Mouse (Mus musculus) granulocyte monocyte progenitor cell, adult 5-6 weeks (primary cell): Measurements from ENCODE around the gene Ethe1. TPM values are rescaled to one million over a fixed set of nuclear protein-coding genes. Genes with fewer than 3 reads are reported as not detected.

Source experiments
- ATAC-seq: replicated peaks from 2 replicates; pipeline ENCODE4 v1.8.0; 2016; ENCODE audit warnings: mild to moderate bottlenecking, moderate TSS enrichment, inconsistent platforms; ENCODE audit not compliant: poor library complexity, severe bottlenecking
- total RNA-seq, 2 experiments: library from RNA; stranded (forward) in 1 of 2; stranded (reverse) in 1 of 2; fragments of 200-712, 200-1000 nt in 1 of 2; fragments of >200 nt in 1 of 2; fragmentation: Nextera tagmentation in 1 of 2; gene quantifications; 2 replicates each; pipeline ENCODE4 v1.2.3; 2014 to 2017

Ethe1 gene
- total RNA-seq (2014; fragmentation: Nextera tagmentation), result 50.4 and 71.3 TPM in 2 replicates
- 23.4 and 28.3 TPM in 2 replicates for total RNA-seq (2017)

DNA sequence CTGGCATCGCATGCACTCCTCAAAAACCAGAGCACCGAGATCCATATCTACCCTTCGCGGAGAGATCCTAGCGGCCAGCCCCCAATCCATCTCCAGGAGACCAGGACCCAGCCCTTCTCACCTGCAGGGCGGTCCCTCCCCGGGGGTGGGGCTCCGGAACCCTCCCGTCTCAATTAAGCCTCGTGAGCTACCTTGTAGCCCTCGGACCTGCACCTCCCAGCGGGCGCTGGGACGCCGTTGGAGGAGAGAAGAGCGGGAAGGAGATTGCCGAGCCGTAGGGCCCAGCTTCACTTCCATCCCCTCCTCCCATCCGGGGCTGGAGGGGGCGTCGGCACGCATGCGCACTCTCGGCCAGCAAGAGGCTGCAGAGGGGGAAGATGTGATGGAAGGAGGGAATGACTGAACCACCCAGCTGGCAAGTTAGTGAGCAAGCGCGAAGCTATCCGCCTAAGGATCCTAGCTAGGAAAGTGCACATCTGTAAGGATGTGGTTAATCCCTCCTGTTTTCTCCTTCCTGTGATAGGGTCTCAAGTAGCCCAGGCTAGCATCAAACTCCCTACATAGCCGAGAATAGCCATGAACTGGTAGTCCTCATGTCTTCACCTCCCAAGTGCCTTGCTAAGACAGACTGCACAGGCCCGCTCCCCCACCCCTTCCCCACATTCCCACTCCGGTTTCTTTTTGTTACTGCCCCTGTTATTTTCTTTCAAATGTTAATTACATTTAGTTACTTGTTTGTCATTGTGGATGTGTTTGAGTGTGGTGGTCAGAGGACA, at the start of gene Ethe1, which contains the start of gene Zfp575:
TSS of gene Ethe1 (plus strand) at position 214 of the 776 bp plus-strand sequence.
TSS of gene Zfp575 (minus strand) at position 312 of the 776 bp plus-strand sequence.
- peak; percentile 61 for ATAC-seq

GRCm38 (mm10) chr7:24537591-24537990, 49.8 kb upstream of the Ethe1 start:
- ATAC-seq, result no peak

DNA sequence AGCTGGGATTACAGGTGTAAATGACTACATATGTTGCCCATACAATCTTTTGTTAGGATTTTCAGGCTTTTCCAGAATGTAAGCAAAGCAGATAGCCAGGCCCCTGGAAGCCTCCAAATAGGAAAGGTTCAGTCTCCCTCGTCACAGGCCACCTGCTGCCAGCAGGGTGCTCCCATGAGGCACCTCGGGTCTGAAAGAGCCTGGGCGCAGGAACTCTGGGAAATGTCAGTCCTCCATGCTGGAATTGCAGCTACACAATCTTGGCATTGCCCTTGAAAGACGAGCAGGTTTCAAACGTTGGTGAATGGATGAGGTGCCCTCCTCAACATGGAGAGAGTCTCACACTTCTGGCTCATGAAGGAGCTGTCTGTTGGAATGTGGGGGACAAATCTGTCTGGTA, 49.2 kb upstream of the Ethe1 start:
- no peak for ATAC-seq

DNA sequence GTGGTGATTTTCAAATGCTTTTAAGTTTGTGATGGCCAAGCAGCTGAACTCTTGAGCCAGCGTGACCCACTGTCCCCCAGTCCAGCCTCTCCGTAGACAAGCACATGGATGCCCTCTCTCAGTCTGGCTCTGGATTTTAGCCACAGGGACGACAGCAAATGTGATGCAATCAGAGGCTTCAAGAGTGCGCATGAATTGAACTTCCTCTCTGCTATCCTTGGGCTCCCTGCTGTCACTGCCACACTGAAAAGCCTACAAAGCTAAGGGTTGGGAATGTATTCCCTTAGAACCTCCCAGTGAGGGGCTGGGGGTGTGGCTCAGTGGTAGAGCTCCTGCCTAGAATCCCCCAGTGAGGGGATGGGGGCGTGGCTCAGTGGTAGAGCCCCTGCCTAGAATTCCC, 48.6 kb upstream of the Ethe1 start:
- ATAC-seq, result peak; percentile 93

DNA sequence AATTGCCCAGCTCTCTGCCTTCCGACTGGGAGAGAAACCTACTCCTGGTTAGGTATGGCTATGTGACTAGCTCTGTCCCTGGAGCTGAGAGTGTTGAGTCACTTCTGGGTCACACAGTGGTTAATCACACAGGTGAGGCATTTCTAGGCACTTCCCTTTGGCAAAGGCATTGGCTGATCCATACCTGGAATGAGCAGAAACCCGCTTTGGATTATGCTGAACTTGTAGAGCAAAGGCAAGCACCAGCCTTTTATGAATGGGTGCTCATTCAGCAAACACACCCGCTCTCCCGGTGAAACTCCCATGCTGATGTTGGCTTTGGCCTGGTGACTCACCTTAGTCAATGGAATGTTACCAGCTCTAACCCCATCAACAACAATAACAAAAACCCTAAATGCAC, 47.7 kb upstream of the Ethe1 start:
- no peak for ATAC-seq

- no peak for ATAC-seq
Measured at GRCm38 (mm10) chr7:24544506-24544905, 42.8 kb upstream of the Ethe1 start.

DNA sequence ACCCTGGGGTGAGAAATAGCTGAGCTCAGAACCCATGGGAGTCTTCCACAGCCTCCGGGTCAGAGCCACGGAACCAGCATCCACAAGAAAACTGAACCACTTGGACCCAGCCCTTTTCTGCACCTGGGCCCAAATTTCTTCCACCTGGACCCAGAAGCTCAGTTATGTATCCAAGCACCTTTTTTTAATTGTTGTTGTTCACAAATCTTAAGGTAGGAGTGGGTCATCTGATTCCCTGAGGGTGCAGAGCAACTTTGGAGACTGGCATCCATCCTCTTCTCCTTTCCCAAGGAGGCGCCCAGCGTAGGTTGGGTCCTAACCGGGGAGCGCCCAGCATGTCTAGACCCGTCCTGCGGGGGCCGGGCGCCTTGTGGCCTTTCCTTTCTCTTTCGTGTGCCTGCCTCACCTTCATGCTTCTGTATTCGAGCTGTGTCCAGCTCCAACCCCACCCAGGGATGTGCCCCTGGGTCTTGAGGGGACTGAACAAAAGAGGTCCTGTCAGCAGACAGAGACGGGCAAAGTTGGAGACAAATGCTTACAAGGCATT, 41.2 kb upstream of the Ethe1 start, which contains the start of the genes Pinlyp and Xrcc1:
TSS of gene Pinlyp (minus strand) at position 51 of the 547 bp plus-strand sequence.
TSS of gene Xrcc1 (plus strand) at position 222 of the 547 bp plus-strand sequence.
- ATAC-seq, result no peak

DNA sequence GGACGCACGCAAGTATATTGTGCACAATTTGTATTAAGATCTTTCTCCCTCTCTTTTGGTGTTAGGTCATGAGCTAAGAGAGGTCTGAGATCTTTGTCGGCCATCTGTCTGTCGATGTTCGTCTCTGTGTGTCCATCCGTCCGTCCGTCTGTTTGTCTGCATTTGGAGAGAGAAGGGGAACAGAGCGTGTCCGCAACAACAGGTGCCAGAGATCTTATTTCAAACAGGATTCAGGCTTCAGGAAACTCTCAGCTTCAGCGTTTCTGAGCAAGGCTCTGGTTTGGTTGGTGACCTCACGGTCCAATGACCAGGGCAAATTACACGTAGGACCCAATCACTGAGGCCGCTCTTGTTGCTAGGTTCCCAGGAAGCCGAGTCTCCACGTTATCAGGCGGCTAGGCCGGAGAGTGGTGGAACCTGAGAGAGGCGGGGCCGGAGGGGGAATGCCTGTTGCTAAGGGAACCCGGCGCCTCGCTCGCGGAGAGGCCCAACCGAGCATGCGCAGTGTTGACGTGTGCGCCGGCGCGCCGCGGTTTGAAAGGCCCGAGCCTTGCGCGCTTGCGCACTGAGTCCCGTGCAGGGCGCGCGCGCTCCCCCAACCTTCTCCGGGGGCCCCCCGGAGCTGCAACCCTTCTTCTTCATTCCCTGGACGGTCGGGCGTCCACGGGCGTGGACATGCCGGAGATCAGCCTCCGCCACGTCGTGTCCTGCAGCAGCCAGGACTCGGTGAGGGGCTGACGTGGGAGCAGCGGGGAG, 40.5 kb upstream of the Ethe1 start:
- ATAC-seq, result peak; percentile 99

GRCm38 (mm10) chr7:24547534-24548036, 39.8 kb upstream of the Ethe1 start:
- no peak for ATAC-seq

GRCm38 (mm10) chr7:24551985-24552759, 35.2 kb upstream of the Ethe1 start:
- ATAC-seq, result no peak

GRCm38 (mm10) chr7:24555786-24556185, 31.6 kb upstream of the Ethe1 start:
- ATAC-seq, result no peak

GRCm38 (mm10) chr7:24561450-24561849, 25.9 kb upstream of the Ethe1 start:
- no peak for ATAC-seq

DNA sequence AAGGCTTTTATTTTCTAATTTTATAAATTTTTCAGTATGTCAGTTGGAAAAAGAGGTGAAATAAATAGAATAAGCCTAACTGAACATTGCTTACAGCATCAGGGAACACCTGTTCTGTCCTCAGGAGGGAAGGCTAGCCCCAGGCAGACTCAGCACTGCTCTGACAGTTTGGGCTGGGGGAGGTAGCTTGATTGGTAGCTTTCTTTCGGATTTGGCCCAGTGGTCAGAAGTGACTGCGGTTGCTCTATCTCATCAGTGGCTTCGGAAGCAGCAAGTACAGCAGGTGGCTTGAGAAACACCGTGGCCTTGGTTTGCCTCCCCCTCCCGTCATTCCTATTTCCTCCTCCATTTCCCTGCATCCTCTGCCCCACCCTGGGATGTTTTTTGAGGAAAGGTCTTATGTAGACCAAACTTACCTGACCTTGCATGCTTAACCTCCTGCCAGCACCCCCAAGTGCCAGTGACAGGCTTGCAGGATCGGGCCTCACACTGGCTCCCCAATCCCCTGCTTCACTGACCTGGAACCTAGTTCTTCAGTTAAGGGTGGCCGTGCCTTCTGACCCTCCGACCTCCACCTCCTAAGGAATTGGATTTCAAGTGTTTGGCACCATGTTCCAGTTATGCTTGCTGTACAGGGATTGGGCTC, 24.0 kb upstream of the Ethe1 start:
- ATAC-seq, result no peak

- ATAC-seq, result no peak
Measured at GRCm38 (mm10) chr7:24563837-24564206, 23.5 kb upstream of the Ethe1 start.

DNA sequence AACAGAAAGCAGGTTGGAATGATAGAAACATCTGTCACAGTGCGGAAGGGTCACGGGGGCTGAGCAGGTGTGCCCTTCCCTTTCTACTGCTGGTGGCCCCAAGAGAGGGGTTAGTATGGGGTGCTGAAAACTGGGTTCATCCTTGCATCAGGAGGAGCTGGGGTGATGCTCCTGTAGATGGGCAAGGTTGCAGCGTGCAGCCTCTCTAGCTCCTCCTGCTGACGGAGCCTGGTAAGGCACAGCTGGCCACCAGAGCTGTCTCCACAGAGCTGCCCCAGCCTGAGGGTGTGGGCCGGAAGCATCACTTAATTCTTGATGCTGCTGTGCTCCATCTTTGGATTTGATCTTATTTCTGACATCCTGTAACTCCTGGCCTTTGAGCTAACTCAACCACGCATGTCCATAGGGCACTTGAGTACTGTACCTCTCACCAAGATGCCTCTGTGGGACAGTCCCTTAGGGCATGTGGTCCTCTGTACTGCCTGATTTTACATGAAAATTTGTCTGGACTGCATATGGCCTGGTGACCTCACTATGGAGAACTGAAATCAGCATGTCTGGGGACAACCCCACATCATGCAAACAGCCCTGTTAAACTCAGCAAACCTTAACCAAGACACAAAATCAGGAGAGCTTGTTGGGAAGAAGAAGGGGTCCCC, 22.6 kb upstream of the Ethe1 start:
- peak; percentile 91 for ATAC-seq

GRCm38 (mm10) chr7:24565627-24566026, 21.7 kb upstream of the Ethe1 start:
- no peak for ATAC-seq

DNA sequence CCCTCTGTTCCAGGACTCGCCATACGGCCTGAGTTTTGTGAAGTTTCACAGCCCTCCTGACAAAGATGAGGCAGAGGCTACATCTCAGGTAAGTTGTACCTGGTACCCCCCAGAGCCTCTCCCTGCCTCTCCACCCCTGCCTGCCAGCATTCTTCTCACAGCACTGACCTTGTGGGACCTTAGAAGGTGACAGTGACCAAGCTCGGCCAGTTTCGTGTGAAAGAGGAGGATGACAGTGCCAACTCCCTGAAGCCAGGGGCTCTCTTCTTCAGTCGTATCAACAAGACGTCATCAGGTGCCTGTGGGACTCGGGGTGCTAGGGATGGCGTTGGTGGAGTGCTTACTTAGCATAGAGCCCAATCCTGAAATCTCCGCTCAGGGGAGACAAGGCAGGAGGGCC, 21.1 kb upstream of the Ethe1 start:
- ATAC-seq, result no peak

DNA sequence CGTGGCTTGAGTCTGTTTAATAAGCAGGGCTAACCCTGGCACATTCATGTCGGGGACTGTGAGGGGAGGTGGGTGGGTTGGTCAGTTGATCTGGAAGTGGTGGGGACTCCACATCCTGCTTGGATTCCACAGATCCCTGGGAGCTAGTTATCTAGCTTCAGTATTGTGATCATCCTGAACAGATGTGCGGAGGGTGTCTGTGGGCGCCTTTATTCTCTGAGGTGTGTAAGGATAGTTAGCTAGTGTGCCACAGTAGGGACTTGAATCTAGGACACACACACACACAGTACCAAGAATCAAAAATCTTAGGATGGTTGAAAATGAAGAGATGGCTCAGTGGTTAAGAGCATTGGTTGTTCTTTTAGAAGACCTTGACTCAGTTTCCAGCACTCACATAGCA, 18.8 kb upstream of the Ethe1 start:
- no peak for ATAC-seq

DNA sequence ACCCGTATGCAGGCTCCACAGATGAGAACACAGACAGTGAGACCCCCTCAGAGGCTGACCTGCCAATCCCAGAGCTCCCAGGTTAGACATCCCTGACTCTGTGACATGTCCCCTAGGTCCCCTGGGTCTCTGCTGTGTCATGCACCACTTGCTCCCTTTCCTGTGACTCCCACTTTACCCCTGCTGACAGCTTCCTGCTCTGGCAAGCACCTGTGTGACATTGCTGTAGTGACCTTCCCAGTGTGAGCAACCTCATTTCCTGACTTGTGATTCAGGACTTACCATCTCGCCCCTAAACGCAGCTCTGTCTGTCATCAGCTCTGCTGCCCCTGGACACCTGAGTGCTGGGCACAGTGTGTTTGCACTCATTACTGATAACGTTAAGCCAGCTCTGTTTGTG, 16.3 kb upstream of the Ethe1 start:
- no peak for ATAC-seq
